In the genomic region with DNA sequence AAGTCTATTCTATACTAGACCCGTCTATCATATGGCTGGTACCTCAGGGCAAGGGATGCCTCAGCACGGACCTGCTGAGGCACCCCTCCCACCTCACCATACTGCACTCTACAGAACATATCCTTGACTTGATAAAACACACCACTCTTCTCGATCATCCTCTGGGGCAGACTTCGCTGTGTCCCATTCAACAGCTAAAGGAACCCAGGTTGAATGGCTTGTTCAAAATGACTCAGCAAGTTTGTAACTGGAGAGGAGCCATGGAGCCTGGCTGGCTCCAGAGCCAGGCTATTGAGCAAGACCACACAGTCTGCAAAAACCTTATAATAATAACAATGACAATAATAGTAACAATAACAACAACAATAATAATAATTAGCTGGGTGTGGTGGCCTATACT, we compare ENCODE assay signal across 10 mouse cellular contexts. TPM values are rescaled to one million over a fixed set of nuclear protein-coding genes. Genes with fewer than 3 reads are reported as not detected.
A peak's percentile ranks its signal among the peaks of the same experiment; 100 is the strongest.
DNase-seq lines count a peak whose midpoint lies in the region; ATAC-seq and TF ChIP-seq lines count a peak whose summit lies in the region.
"Had no signal": no experiment of that assay in that cellular context is flagged by ENCODE, and none has a peak within 500 bp of the region (broad histone marks: within the 10 kb centered on the region; RNA-seq: fewer than 3 reads in every experiment).

No protein-coding gene starts in this region.

- no peak for TF ChIP-seq POLR2A in kidney, adult 2 months (IDR thresholded peaks at IDR 0.05; ENCODE audit: low read depth, low read length)

- intact Hi-C loops in gastrocnemius, postnatal 14 days (cut with DNase I; ENCODE audit: low total_unique reads) = no loop called here

- 70% methylated on average over 4 of the region's 4 CpGs for WGBS in kidney, adult 2 months
- 81% methylated on average over 4 of the region's 4 CpGs for WGBS in hindbrain, embryonic 14.5 days

- H3K27me3 ChIP-seq in kidney, adult 2 months (replicated peaks; ENCODE audit: control insufficient read depth, insufficient read depth, low read length) = no peaks in the 10 kb centered on the region
- no peaks in the 10 kb centered on the region for H3K27me3 ChIP-seq in hindbrain, embryonic 14.5 days (ENCODE audit: control insufficient read depth, insufficient read depth, low read length)
- H3K27me3 ChIP-seq: neural tube, embryonic 15.5 days had no signal

- peak; percentile 62 for DNase-seq in kidney, adult 2 months
- DNase-seq in kidney, adult 9 months = no peak
- no peak for DNase-seq in ES-E14 (ENCODE audit: low read depth, low spot score)
- peak; percentile 44 for DNase-seq in gastrocnemius, postnatal 14 days
- DNase-seq in lung, postnatal 36 days = peak; percentile 77
- DNase-seq in hindbrain, embryonic 14.5 days (ENCODE audit: low spot score) = no peak
- DNase-seq in yolk sac, embryonic 10.5 days (ENCODE audit: low spot score) = no peak
- no peak for DNase-seq in frontal cortex, postnatal 25 days (ENCODE audit: low spot score in 2 of 2)
- DNase-seq: forebrain, postnatal 0 days had no signal

- in situ Hi-C loops in ES-E14 (cut with MboI; ENCODE audit: low sequenced_read_pairs in 2 of 2, unreplicated experiment in 2 of 2) = no loop called here

- H3K36me3 ChIP-seq in kidney, adult 2 months (ENCODE audit: control insufficient read depth, insufficient read depth, low read length) = no peaks in the 10 kb centered on the region
- no peaks in the 10 kb centered on the region for H3K36me3 ChIP-seq in ES-E14 (ENCODE audit: control insufficient read depth, insufficient read depth, low read length, poor library complexity, severe bottlenecking)
- no peaks in the 10 kb centered on the region for H3K36me3 ChIP-seq in hindbrain, embryonic 14.5 days (replicated peaks; ENCODE audit: control insufficient read depth, insufficient read depth)
- H3K36me3 ChIP-seq: neural tube, embryonic 15.5 days had no signal

- TF ChIP-seq CTCF in kidney, adult 2 months (conservative IDR thresholded peaks at IDR 0.05; ENCODE audit: insufficient read depth, insufficient read length, low read depth, low read length) = no peak

- H3K4me3 ChIP-seq in kidney, adult 2 months (ENCODE audit: insufficient read depth, low read depth, low read length) = no peak overlapping the region
- no peak overlapping the region for H3K4me3 ChIP-seq in ES-E14 (ENCODE audit: insufficient read depth in 1 of 2, low read depth in 1 of 2, low read length in 2 of 2, poor library complexity in 1 of 2, severe bottlenecking in 1 of 2)
- no peak overlapping the region for H3K4me3 ChIP-seq in hindbrain, embryonic 14.5 days (replicated peaks; ENCODE audit: low read length)
- H3K4me3 ChIP-seq: neural tube, embryonic 15.5 days had no signal

- H3K4me2 ChIP-seq in hindbrain, embryonic 14.5 days (replicated peaks) = no peak overlapping the region
- H3K4me2 ChIP-seq: neural tube, embryonic 15.5 days had no signal

- H3K27ac ChIP-seq in kidney, adult 2 months (ENCODE audit: insufficient read depth, low read depth, low read length) = no peak overlapping the region
- peak overlapping the region; percentile 95 for H3K27ac ChIP-seq in ES-E14 (ENCODE audit: insufficient read depth, low read depth, low read length, poor library complexity, severe bottlenecking)
- H3K27ac ChIP-seq in hindbrain, embryonic 14.5 days = no peak overlapping the region

- H3K4me1 ChIP-seq in kidney, adult 2 months (ENCODE audit: control insufficient read depth, insufficient read depth, low read length) = peaks cover 11% of the 10 kb centered on the region
- peaks cover 21 to 40% of the 10 kb centered on the region in 2 experiments for H3K4me1 ChIP-seq in ES-E14 (ENCODE audit: control insufficient read depth in 2 of 2, insufficient read depth in 2 of 2, low read length in 2 of 2, poor library complexity in 1 of 2)
- H3K4me1 ChIP-seq in hindbrain, embryonic 14.5 days (replicated peaks; ENCODE audit: control insufficient read depth, insufficient read depth, low read length) = 0 out of 2 replicates have a peak, but pooled peaks cover 4% of the 10 kb centered on the region

- no peak overlapping the region; the same call in 1 of the 2 replicates for H3K9ac ChIP-seq in ES-E14 (ENCODE audit: insufficient read depth, low read depth, low read length, poor library complexity, severe bottlenecking)
- H3K9ac ChIP-seq in hindbrain, embryonic 14.5 days = no peak overlapping the region
- H3K9ac ChIP-seq: forebrain, postnatal 0 days; neural tube, embryonic 15.5 days had no signal

- H3K9me3 ChIP-seq in ES-E14 (ENCODE audit: control insufficient read depth, insufficient read depth, low read depth, low read length) = no peaks in the 10 kb centered on the region
- H3K9me3 ChIP-seq in hindbrain, embryonic 14.5 days (ENCODE audit: control insufficient read depth, low read length) = no peaks in the 10 kb centered on the region
- H3K9me3 ChIP-seq: neural tube, embryonic 15.5 days had no signal

- ATAC-seq in hindbrain, embryonic 14.5 days (ENCODE audit: low FRiP score) = no peak
- ATAC-seq: forebrain, postnatal 0 days had no signal

TF ChIP-seq in ES-E14, 5 proteins besides CTCF, POLR2A, EP300 and RAD21:
- TF ChIP-seq HCFC1 (IDR thresholded peaks at IDR 0.05; ENCODE audit: borderline replicate concordance, insufficient read depth, low read length) = no peak
- TF ChIP-seq ZNF384 (IDR thresholded peaks at IDR 0.05; ENCODE audit: low read depth, low read length) = no peak
- TF ChIP-seq CHD2 (IDR thresholded peaks at IDR 0.05; ENCODE audit: low read depth, low read length) = no peak
- peak; percentile 88 for TF ChIP-seq MAFK (IDR thresholded peaks at IDR 0.05; ENCODE audit: insufficient read depth, low read depth, low read length)
- no peak for TF ChIP-seq ZC3H11A (IDR thresholded peaks at IDR 0.05; ENCODE audit: borderline replicate concordance, low read depth, low read length)

RNA-seq across cellular contexts. Expression of gene Fnbp1, which starts 13.9 kb away (rescaled TPM):
- 21.1 and 23.9 TPM in 2 replicates for polyA plus RNA-seq in kidney, adult 2 months (2012; rRNA removed)
- total RNA-seq in ES-E14 (2012; rRNA removed) = 15.1 and 16.5 TPM in 2 replicates
- 10 to 100 TPM; 16.5 to 21.1 TPM for total RNA-seq in gastrocnemius, postnatal 14 days (2021)
- 28.9 and 29.1 TPM in 2 replicates for polyA plus RNA-seq in hindbrain, embryonic 14.5 days (2014; fragmentation: Nextera tagmentation; extraction: Ambion mirVana)

RNA-seq across cellular contexts. Expression of gene Gpr107, which starts 24.2 kb away (rescaled TPM):
- 22.2 and 22.8 TPM in 2 replicates for polyA plus RNA-seq in kidney, adult 2 months (2012; rRNA removed)
- 111 and 156 TPM in 2 replicates for total RNA-seq in ES-E14 (2012; rRNA removed)
- 10 to 100 TPM; 24.7 to 25.2 TPM for total RNA-seq in gastrocnemius, postnatal 14 days (2021)
- 25.1 and 26.1 TPM in 2 replicates for polyA plus RNA-seq in hindbrain, embryonic 14.5 days (2014; fragmentation: Nextera tagmentation; extraction: Ambion mirVana)

Comparison
In these comparisons a context has a peak if more than half of its experiments do, and no peak if none do; other contexts are left out.
1. DNase-seq: peak in kidney, adult 2 months (single experiment), gastrocnemius, postnatal 14 days (single experiment) and lung, postnatal 36 days (single experiment); none in kidney, adult 9 months (single experiment), ES-E14 (single experiment), hindbrain, embryonic 14.5 days (single experiment), yolk sac, embryonic 10.5 days (single experiment) and frontal cortex, postnatal 25 days (0 of 2).